Mouse (Mus musculus): ENCODE results near the gene Nfil3.

- TF ChIP-seq CTCF (IDR thresholded peaks at IDR 0.05; ENCODE audit: low read depth, low read length) (no peak), GATA1 (IDR thresholded peaks at IDR 0.05; ENCODE audit: borderline replicate concordance, low read length) (no peak), GATA2 (IDR thresholded peaks at IDR 0.05; ENCODE audit: borderline replicate concordance, low read depth, low read length) (no peak), TAL1 (conservative IDR thresholded peaks at IDR 0.05; ENCODE audit: low read depth, low read length) (no peak)
Measured at GRCm38 (mm10) chr13:52989005-52989404, 8.1 kb upstream of the Nfil3 start.
